In genomic region chr6:94080933-94081545, GRCm38 (mm10) we compare ENCODE assay signal across 8 mouse cellular contexts.
DNase-seq lines count a peak whose midpoint lies in the region; ATAC-seq and TF ChIP-seq lines count a peak whose summit lies in the region.

No protein-coding gene starts in this region.

- WGBS in embryonic facial prominence, embryonic 14.5 days, result 15% methylated on average over 4 of the region's 4 CpGs
- 10% methylated on average over 4 of the region's 4 CpGs for WGBS in hindbrain, postnatal 0 days

- no peak overlapping the region for H3K4me3 ChIP-seq in embryonic facial prominence, embryonic 14.5 days (ENCODE audit: low read depth, low read length)
- no peak overlapping the region for H3K4me3 ChIP-seq in hindbrain, postnatal 0 days (ENCODE audit: low read length)

- peak; percentile 83 for DNase-seq in testis, postnatal 10 days (ENCODE audit: low spot score)
- no peak for DNase-seq in testis, postnatal 14 days (ENCODE audit: low spot score)
- DNase-seq in brain, embryonic 18.5 days (ENCODE audit: low read depth, low spot score), result peak; percentile 45
- DNase-seq in embryonic facial prominence, embryonic 14.5 days (ENCODE audit: low spot score), result peak; percentile 79
- peak; percentile 89 for DNase-seq in hindbrain, postnatal 0 days (ENCODE audit: low spot score)
- DNase-seq in left cerebral cortex, postnatal 36 days (ENCODE audit: low spot score in 2 of 2), result peak; percentile 74 to 80
- peak; percentile 85 for DNase-seq in retina, embryonic 14.5 days (ENCODE audit: low spot score)

- H3K9me3 ChIP-seq in embryonic facial prominence, embryonic 14.5 days (ENCODE audit: control insufficient read depth, low read length), result no peaks in the 10 kb centered on the region
- no peaks in the 10 kb centered on the region for H3K9me3 ChIP-seq in hindbrain, postnatal 0 days (ENCODE audit: low read length)

- H3K4me2 ChIP-seq in embryonic facial prominence, embryonic 14.5 days (ENCODE audit: low read depth, low read length), result no peak overlapping the region
- no peak overlapping the region for H3K4me2 ChIP-seq in hindbrain, postnatal 0 days (ENCODE audit: low read depth, low read length)

- TF ChIP-seq CTCF in hindbrain, postnatal 0 days (IDR thresholded peaks at IDR 0.05; ENCODE audit: low read depth), result peak; percentile 96

- no peaks in the 10 kb centered on the region for H3K36me3 ChIP-seq in embryonic facial prominence, embryonic 14.5 days (ENCODE audit: control insufficient read depth, insufficient read depth, low read length)
- H3K36me3 ChIP-seq in hindbrain, postnatal 0 days (ENCODE audit: insufficient read depth, low read length), result no peaks in the 10 kb centered on the region

- H3K4me1 ChIP-seq in embryonic facial prominence, embryonic 14.5 days (ENCODE audit: control insufficient read depth, insufficient read depth, low read length), result peaks cover 22% of the 10 kb centered on the region
- no peaks in the 10 kb centered on the region for H3K4me1 ChIP-seq in hindbrain, postnatal 0 days (ENCODE audit: insufficient read depth, low read length)

- H3K27me3 ChIP-seq in embryonic facial prominence, embryonic 14.5 days (replicated peaks; ENCODE audit: control insufficient read depth, insufficient read depth, low read length), result no peaks in the 10 kb centered on the region
- H3K27me3 ChIP-seq in hindbrain, postnatal 0 days (ENCODE audit: insufficient read depth, low read length), result no peaks in the 10 kb centered on the region

- H3K27ac ChIP-seq in embryonic facial prominence, embryonic 14.5 days (replicated peaks; ENCODE audit: low read depth, low read length), result no peak overlapping the region
- no peak overlapping the region for H3K27ac ChIP-seq in hindbrain, postnatal 0 days

- H3K9ac ChIP-seq in embryonic facial prominence, embryonic 14.5 days (ENCODE audit: low read depth, low read length), result no peak overlapping the region
- no peak overlapping the region for H3K9ac ChIP-seq in hindbrain, postnatal 0 days (replicated peaks; ENCODE audit: low read length)

- intact Hi-C loops in left cerebral cortex, postnatal 36 days (cut with DNase I), result loop anchor here (2.0 to 10.0 kb wide), 5 partner anchors 61 to 904 kb away; partner anchors contain the start of gene Magi1

- 0 out of 2 replicates have a peak, but pooled peaks have one; percentile 30 for ATAC-seq in embryonic facial prominence, embryonic 14.5 days (ENCODE audit: low read depth)
- ATAC-seq in hindbrain, postnatal 0 days, result no peak
- no peak for ATAC-seq in inflammation-experienced regulatory T-cells, adult 6 months
